Mouse (Mus musculus) intestine, postnatal 0 days (tissue): ENCODE results near the gene Phgr1. TPM values are rescaled to one million over a fixed set of nuclear protein-coding genes. Genes with fewer than 3 reads are reported as not detected.

ENCODE experiments used
- ATAC-seq: fragments of 200-750 bp; cut with Nextera tagmentation; 2 replicates; pipeline ENCODE4 v1.8.0; 2017; ENCODE audit warnings: mild to moderate bottlenecking, moderate TSS enrichment, moderate library complexity
- H3K27ac ChIP-seq: fragments of 300-500 bp; sonication (generic); 2 replicates; pipeline ENCODE4 v1.5.1; 2014; ENCODE audit warnings: mild to moderate bottlenecking, low read depth, low read length, moderate library complexity
- H3K27me3 ChIP-seq: fragments of 300-500 bp; sonication (generic); replicated peaks from 2 replicates; pipeline ENCODE4 v1.6.1; 2014; ENCODE audit warnings: low read length, mixed read lengths; ENCODE audit not compliant: control insufficient read depth, insufficient read depth
- H3K36me3 ChIP-seq: fragments of 300-500 bp; sonication (generic); 2 replicates; pipeline ENCODE4 v1.6.1; 2014; ENCODE audit warnings: mild to moderate bottlenecking, moderate library complexity; ENCODE audit not compliant: control insufficient read depth, insufficient read depth
- H3K4me1 ChIP-seq: fragments of 300-500 bp; sonication (generic); replicated peaks from 2 replicates; pipeline ENCODE4 v1.6.1; 2014; ENCODE audit warnings: antibody characterized with exemption, low read length, mixed read lengths; ENCODE audit not compliant: control insufficient read depth, insufficient read depth
- H3K4me2 ChIP-seq: fragments of 300-500 bp; sonication (generic); replicated peaks from 2 replicates; pipeline ENCODE4 v1.6.1; 2014; ENCODE audit warnings: low read depth, mild to moderate bottlenecking, moderate library complexity
- H3K4me3 ChIP-seq: fragments of 300-500 bp; sonication (generic); 2 replicates; pipeline ENCODE4 v1.5.1; 2014; ENCODE audit warnings: low read depth, low read length
- H3K9ac ChIP-seq: fragments of 300-500 bp; sonication (generic); 2 replicates; pipeline ENCODE4 v1.6.1; 2014; ENCODE audit warnings: mild to moderate bottlenecking, low read depth, low read length
- H3K9me3 ChIP-seq: fragments of 300-500 bp; sonication (generic); 2 replicates; pipeline ENCODE4 v1.6.1; 2016; ENCODE audit warnings: mixed run types; ENCODE audit not compliant: control insufficient read depth
- CTCF ChIP-seq: sonication (generic); IDR thresholded peaks from 2 replicates; pipeline ENCODE4 v1.5.1; 2016; ENCODE audit warnings: low read depth, mild to moderate bottlenecking, control low read depth, antibody characterized with exemption, moderate library complexity
- WGBS: fragments of 180-500 bp; shearing (Covaris S2); extraction: QIAGEN DNeasy Blood & Tissue Kit; methylation state at CpG from one replicate; pipeline ENCODE4 v1.1.7; 2014; 5-methylcytosine and 5-hydroxymethylcytosine counted together
- polyA plus RNA-seq: library from polyadenylated mRNA; unstranded; fragments of >200 nt; fragmentation: Nextera tagmentation; extraction: Ambion mirVana; gene quantifications from 2 replicates; pipeline ENCODE4 v1.2.1, GENCODE M21; 2015

The Phgr1 gene
- polyA plus RNA-seq, 1 experiment from 2014 or later, result 88.7 TPM

GRCm38 (mm10) chr2:118755407-118755806 lies 17.2 kb upstream of the Phgr1 start:
- H3K4me3 ChIP-seq, result no peak overlapping the region
- WGBS, result 80% methylated on average over 6 of the region's 6 CpGs
- no peak overlapping the region for H3K27ac ChIP-seq
- H3K27me3 ChIP-seq, result no peaks in the 10 kb centered on the region
- no peak overlapping the region for H3K4me2 ChIP-seq
- H3K9ac ChIP-seq, result no peak overlapping the region
- ATAC-seq, result no peak
- H3K36me3 ChIP-seq, result no peaks in the 10 kb centered on the region
- 0 out of 2 replicates have a peak, but pooled peaks cover 3% of the 10 kb centered on the region for H3K4me1 ChIP-seq
- no peaks in the 10 kb centered on the region for H3K9me3 ChIP-seq
- TF ChIP-seq CTCF, result no peak

GRCm38 (mm10) chr2:118756103-118756502 lies 16.5 kb upstream of the Phgr1 start:
- H3K4me2 ChIP-seq, result no peak overlapping the region
- no peak overlapping the region for H3K4me3 ChIP-seq
- 0 out of 2 replicates have a peak, but pooled peaks cover 5% of the 10 kb centered on the region for H3K4me1 ChIP-seq
- no peak overlapping the region for H3K9ac ChIP-seq
- H3K27ac ChIP-seq, result no peak overlapping the region
- no peaks in the 10 kb centered on the region for H3K27me3 ChIP-seq
- H3K36me3 ChIP-seq, result no peaks in the 10 kb centered on the region
- no peaks in the 10 kb centered on the region for H3K9me3 ChIP-seq
- TF ChIP-seq CTCF, result no peak
- 81% methylated on average over 4 of the region's 4 CpGs for WGBS
- ATAC-seq, result no peak

GRCm38 (mm10) chr2:118759828-118760227 lies 12.7 kb upstream of the Phgr1 start:
- no peak overlapping the region for H3K9ac ChIP-seq
- H3K4me2 ChIP-seq, result peak overlapping the region; percentile 41
- no peak overlapping the region for H3K27ac ChIP-seq
- WGBS, result 10% methylated on average over 8 of the region's 8 CpGs
- H3K9me3 ChIP-seq, result no peaks in the 10 kb centered on the region
- H3K4me3 ChIP-seq, result no peak overlapping the region
- TF ChIP-seq CTCF, result peak; percentile 86
- peaks cover 18% of the 10 kb centered on the region; the same call in 1 of the 2 replicates for H3K4me1 ChIP-seq
- ATAC-seq, result peak; percentile 72
- no peaks in the 10 kb centered on the region for H3K36me3 ChIP-seq
- no peaks in the 10 kb centered on the region for H3K27me3 ChIP-seq

DNA sequence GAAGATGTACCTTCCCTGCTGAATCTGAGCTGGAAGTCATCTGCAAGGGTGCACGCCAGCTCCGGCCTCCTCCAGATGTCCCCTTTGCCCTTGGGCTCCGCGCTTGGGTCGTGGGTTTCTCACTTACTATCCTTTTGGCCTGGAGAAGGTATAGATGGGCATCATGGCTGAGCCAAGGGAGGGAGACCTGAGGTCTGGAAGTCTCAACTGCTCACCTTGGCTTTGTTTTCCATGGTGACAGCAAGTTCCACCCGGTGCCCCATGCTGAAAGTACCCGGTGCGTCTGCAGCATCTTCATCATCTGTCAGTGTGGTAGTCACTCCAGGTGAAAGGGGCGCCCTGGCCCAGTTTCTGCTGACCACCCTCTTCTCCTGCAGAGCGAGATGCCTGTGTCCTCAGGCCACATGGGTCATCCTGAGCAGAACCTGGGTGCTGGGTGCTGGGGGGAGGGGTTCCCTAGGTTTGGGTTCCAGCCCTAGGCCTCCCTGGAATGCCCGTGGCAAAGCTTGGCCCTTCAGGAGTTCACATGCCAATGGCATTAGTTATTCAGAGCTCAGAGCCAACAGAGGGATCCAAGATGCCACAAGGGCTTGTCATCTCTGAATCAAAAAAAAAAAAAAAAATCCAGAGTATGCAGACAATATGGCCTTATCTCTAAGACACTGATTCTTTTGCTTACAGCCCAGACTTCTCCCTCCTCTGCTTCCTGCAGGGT lies 12.1 kb upstream of the Phgr1 start:
- Histone ChIP-seq H3K9me3 (no peaks in the 10 kb centered on the region), H3K4me2 (no peak overlapping the region), H3K9ac (no peak overlapping the region), H3K4me1 (peaks cover 23% of the 10 kb centered on the region; the same call in 1 of the 2 replicates), H3K36me3 (no peaks in the 10 kb centered on the region), H3K27me3 (no peaks in the 10 kb centered on the region), H3K27ac (no peak overlapping the region), H3K4me3 (no peak overlapping the region)
- no peak for TF ChIP-seq CTCF
- 84% methylated on average over 11 of the region's 11 CpGs for WGBS
- ATAC-seq, result no peak

GRCm38 (mm10) chr2:118761358-118761757 lies 11.2 kb upstream of the Phgr1 start:
- 80% methylated on average over 12 of the region's 12 CpGs for WGBS

GRCm38 (mm10) chr2:118761906-118762783 lies 10.4 kb upstream of the Phgr1 start, which contains the start of gene Ccdc9b:
Gene Ccdc9b (minus strand): TSS chr2:118762661.
- Histone ChIP-seq H3K9ac (peak within 1 kb of the TSS; percentile 23; the same call in 1 of the 2 replicates), H3K4me1 (peaks cover 23% of the 10 kb centered on the region; the same call in 1 of the 2 replicates), H3K27me3 (no peaks in the 10 kb centered on the region), H3K9me3 (no peaks in the 10 kb centered on the region), H3K36me3 (no peaks in the 10 kb centered on the region), H3K4me2 (peak within 1 kb of the TSS; percentile 55), H3K27ac (peak within 1 kb of the TSS; percentile 70), H3K4me3 (peak within 1 kb of the TSS; percentile 11)
- no peak for TF ChIP-seq CTCF
- 20% methylated on average over 29 of the region's 29 CpGs for WGBS
- peak; percentile 50 for ATAC-seq

More at GRCm38 (mm10) chr2:118761358-118761757, 11.2 kb upstream of the Phgr1 start:
- Histone ChIP-seq H3K9me3 (no peaks in the 10 kb centered on the region), H3K4me1 (peaks cover 23% of the 10 kb centered on the region; the same call in 1 of the 2 replicates), H3K27me3 (no peaks in the 10 kb centered on the region), H3K4me3 (no peak overlapping the region), H3K36me3 (no peaks in the 10 kb centered on the region), H3K4me2 (peak overlapping the region; percentile 55), H3K9ac (no peak overlapping the region), H3K27ac (0 out of 2 replicates have a peak overlapping the region, but pooled peaks have one; percentile 70)
- no peak for ATAC-seq
- peak; percentile 49 for TF ChIP-seq CTCF
